Mouse (Mus musculus) cerebellum, adult 8-10 months (tissue): ENCODE data around the gene Arl14.
"Not testable (repeated sequence)": the region's sequence is repeated elsewhere in the genome, so short reads cannot be mapped to it uniquely, and the experiment has no call there.

Experiments
- DNase-seq: peaks from one replicate; pipeline ENCODE4 v3.0.0; 2022

Gene Arl14

GRCm38 (mm10) chr3:69214566-69214965, 7.7 kb upstream of the Arl14 start:
- DNase-seq, result no peak

GRCm38 (mm10) chr3:69222502-69222900, 282 bp downstream of the Arl14 start:
- no peak for DNase-seq

GRCm38 (mm10) chr3:69222987-69223386, 768 bp downstream of the Arl14 start:
- no peak for DNase-seq

- no peak for DNase-seq
Measured at GRCm38 (mm10) chr3:69223666-69224065, 1.4 kb downstream of the Arl14 start.

- no peak for DNase-seq
Measured at GRCm38 (mm10) chr3:69225019-69225418, 2.8 kb downstream of the Arl14 start.

- DNase-seq, result no peak
Measured at GRCm38 (mm10) chr3:69226496-69226895, 4.3 kb downstream of the Arl14 start.

GRCm38 (mm10) chr3:69228002-69228401, 5.8 kb downstream of the Arl14 start:
- no peak for DNase-seq

GRCm38 (mm10) chr3:69231522-69232138, 9.4 kb downstream of the Arl14 start:
- no peak for DNase-seq

- DNase-seq, result not testable (repeated sequence)
Measured at GRCm38 (mm10) chr3:69233552-69234189, 11.5 kb downstream of the Arl14 start.

- DNase-seq, result no peak
Measured at GRCm38 (mm10) chr3:69234525-69234924, 12.3 kb downstream of the Arl14 start.

GRCm38 (mm10) chr3:69235806-69236205, 13.6 kb downstream of the Arl14 start:
- DNase-seq, result no peak

GRCm38 (mm10) chr3:69236491-69236890, 14.3 kb downstream of the Arl14 start:
- DNase-seq, result no peak

GRCm38 (mm10) chr3:69238141-69238851, 16.1 kb downstream of the Arl14 start:
- DNase-seq, result peak; percentile 57

- DNase-seq, result no peak
Measured at GRCm38 (mm10) chr3:69239246-69239645, 17.0 kb downstream of the Arl14 start.

GRCm38 (mm10) chr3:69241020-69241419, 18.8 kb downstream of the Arl14 start:
- no peak for DNase-seq

- DNase-seq, result no peak
Measured at GRCm38 (mm10) chr3:69253096-69253866, 31.1 kb downstream of the Arl14 start.

- DNase-seq, result no peak
Measured at GRCm38 (mm10) chr3:69254676-69255075, 32.5 kb downstream of the Arl14 start.

GRCm38 (mm10) chr3:69257049-69257699, 35.0 kb downstream of the Arl14 start:
- DNase-seq, result peak; percentile 55

- no peak for DNase-seq
Measured at GRCm38 (mm10) chr3:69263010-69263643, 40.9 kb downstream of the Arl14 start.

GRCm38 (mm10) chr3:69264299-69264698, 42.1 kb downstream of the Arl14 start:
- not testable (repeated sequence) for DNase-seq

- no peak for DNase-seq
Measured at GRCm38 (mm10) chr3:69271812-69272211, 49.6 kb downstream of the Arl14 start.
